Mouse (Mus musculus) MEL (cell line): ENCODE results near the gene Atxn2. TPM values are rescaled to one million over a fixed set of nuclear protein-coding genes. Genes with fewer than 3 reads are reported as not detected.
A peak's percentile ranks its signal among the peaks of the same experiment; 100 is the strongest.

Experiments used
- DNase-seq: peaks from one replicate; pipeline ENCODE4 v3.0.0; 2011; ENCODE audit warnings: low read depth, low spot score
- H3K27ac ChIP-seq: 2 replicates; pipeline ENCODE4 v1.5.1; 2012; ENCODE audit warnings: low read depth, mild to moderate bottlenecking, control low read depth, low read length, moderate library complexity; ENCODE audit not compliant: control insufficient read depth
- H3K27me3 ChIP-seq, 2 experiments: fragments of 150-350 bp in 1 of 2; sonication (generic) in 1 of 2; 2 replicates each; pipeline ENCODE4 v1.6.1; 2012; ENCODE audit warnings: low read length in 2 of 2, mild to moderate bottlenecking in 2 of 2, improper control_type of control experiment in 1 of 2, moderate library complexity in 1 of 2; ENCODE audit not compliant: insufficient read depth in 2 of 2, control insufficient read depth in 1 of 2
- H3K36me3 ChIP-seq, 2 experiments: 2 replicates each; pipeline ENCODE4 v1.6.1; 2012 to 2014; ENCODE audit warnings: low read length in 2 of 2, improper control_type of control experiment in 1 of 2, inconsistent platforms in 1 of 2, mild to moderate bottlenecking in 1 of 2; ENCODE audit not compliant: insufficient read depth in 2 of 2, control insufficient read depth in 1 of 2
- H3K4me1 ChIP-seq, 2 experiments: fragments of 150-350 bp in 1 of 2; sonication (generic) in 1 of 2; 2 replicates each; pipeline ENCODE4 v1.6.1; 2012; ENCODE audit warnings: low read length in 2 of 2, improper control_type of control experiment in 1 of 2, mild to moderate bottlenecking in 1 of 2; ENCODE audit not compliant: insufficient read depth in 2 of 2, control insufficient read depth in 1 of 2
- H3K4me3 ChIP-seq, 2 experiments: fragments of 150-350 bp in 1 of 2; sonication (generic) in 1 of 2; 2 replicates each; pipeline ENCODE4 v1.5.1; 2012; ENCODE audit warnings: low read depth in 2 of 2, low read length in 2 of 2, mild to moderate bottlenecking in 2 of 2, moderate library complexity in 2 of 2, control low read depth in 1 of 2, improper control_type of control experiment in 1 of 2; ENCODE audit not compliant: control insufficient read depth in 1 of 2, insufficient read depth in 1 of 2
- H3K79me2 ChIP-seq: 2 replicates; pipeline ENCODE4 v1.6.1; 2012; ENCODE audit warnings: mild to moderate bottlenecking, low read length, moderate library complexity; ENCODE audit not compliant: control insufficient read depth, poor library complexity, insufficient read depth
- H3K9ac ChIP-seq: 2 replicates; pipeline ENCODE4 v1.6.1; 2012; ENCODE audit warnings: low read depth, mild to moderate bottlenecking, control low read depth, low read length, moderate library complexity; ENCODE audit not compliant: control insufficient read depth, poor library complexity, severe bottlenecking
- H3K9me3 ChIP-seq: fragments of 150-350 bp; sonication (generic); replicated peaks from 2 replicates; pipeline ENCODE4 v1.6.1; 2012; ENCODE audit warnings: mild to moderate bottlenecking, low read length, improper control_type of control experiment, moderate library complexity; ENCODE audit not compliant: insufficient read depth
- CHD1 ChIP-seq: IDR thresholded peaks from 2 replicates; pipeline ENCODE4 v1.6.1; 2012; ENCODE audit warnings: low read depth, mild to moderate bottlenecking, inconsistent platforms, low read length, improper control_type of control experiment
- ELF1 ChIP-seq: IDR thresholded peaks from 2 replicates; pipeline ENCODE4 v1.6.1; 2014; ENCODE audit warnings: low read depth, mild to moderate bottlenecking, inconsistent platforms, low read length, improper control_type of control experiment, moderate library complexity
- EP300 ChIP-seq, 2 experiments: IDR thresholded peaks; 2 replicates each; pipeline ENCODE4 v1.6.1; 2011; ENCODE audit warnings: improper control_type of control experiment in 2 of 2, low read length in 2 of 2, low read depth in 1 of 2, mild to moderate bottlenecking in 1 of 2
- GATA1 ChIP-seq: IDR thresholded peaks from 2 replicates; pipeline ENCODE4 v1.6.1; 2011; ENCODE audit warnings: low read depth, low read length, improper control_type of control experiment
- HCFC1 ChIP-seq: IDR thresholded peaks from 2 replicates; pipeline ENCODE4 v1.6.1; 2012; ENCODE audit warnings: low read depth, mild to moderate bottlenecking, inconsistent platforms, low read length, improper control_type of control experiment, moderate library complexity
- JUND ChIP-seq: IDR thresholded peaks from 2 replicates; pipeline ENCODE4 v1.6.1; 2011; ENCODE audit warnings: low read depth, mild to moderate bottlenecking, improper control_type of control experiment, low read length
- KAT2A ChIP-seq: conservative IDR thresholded peaks from 2 replicates; pipeline ENCODE4 v1.6.1; 2012; ENCODE audit warnings: low read depth, low read length, improper control_type of control experiment, inconsistent platforms
- MAZ ChIP-seq: IDR thresholded peaks from 2 replicates; pipeline ENCODE4 v1.6.1; 2012; ENCODE audit warnings: low read depth, mild to moderate bottlenecking, inconsistent platforms, low read length, improper control_type of control experiment
- MXI1 ChIP-seq: IDR thresholded peaks from 2 replicates; pipeline ENCODE4 v1.6.1; 2011; ENCODE audit warnings: mild to moderate bottlenecking, low read depth, low read length, improper control_type of control experiment
- MYB ChIP-seq: IDR thresholded peaks from 2 replicates; pipeline ENCODE4 v1.6.1; 2011; ENCODE audit warnings: mild to moderate bottlenecking, low read depth, low read length, improper control_type of control experiment
- NRF1 ChIP-seq: IDR thresholded peaks from 2 replicates; pipeline ENCODE4 v1.6.1; 2014; ENCODE audit warnings: low read depth, mild to moderate bottlenecking, inconsistent platforms, low read length, improper control_type of control experiment, moderate library complexity; ENCODE audit not compliant: poor library complexity, insufficient read depth, severe bottlenecking
- POLR2A ChIP-seq, 2 experiments: IDR thresholded peaks; 2 replicates each; pipeline ENCODE4 v1.6.1; 2011 to 2012; ENCODE audit warnings: low read length in 2 of 2, mild to moderate bottlenecking in 2 of 2, control low read depth in 1 of 2, improper control_type of control experiment in 1 of 2, low read depth in 1 of 2, moderate library complexity in 1 of 2; ENCODE audit not compliant: control insufficient read depth in 1 of 2, insufficient read depth in 1 of 2, poor library complexity in 1 of 2
- POLR2AphosphoS2 ChIP-seq: IDR thresholded peaks from 2 replicates; pipeline ENCODE4 v1.6.1; 2011; ENCODE audit warnings: low read length, improper control_type of control experiment
- TCF12 ChIP-seq: IDR thresholded peaks from 2 replicates; pipeline ENCODE4 v1.6.1; 2014; ENCODE audit warnings: low read depth, mild to moderate bottlenecking, inconsistent platforms, low read length, improper control_type of control experiment, moderate library complexity
- UBTF ChIP-seq: IDR thresholded peaks from 2 replicates; pipeline ENCODE4 v1.6.1; 2012; ENCODE audit warnings: low read depth, mild to moderate bottlenecking, inconsistent platforms, low read length, improper control_type of control experiment, moderate library complexity, borderline replicate concordance; ENCODE audit not compliant: insufficient read depth
- USF2 ChIP-seq, 2 experiments: IDR thresholded peaks; 2 replicates each; pipeline ENCODE4 v1.6.1; 2011 to 2012; ENCODE audit warnings: improper control_type of control experiment in 2 of 2, low read length in 2 of 2, borderline replicate concordance in 1 of 2, inconsistent platforms in 1 of 2, low read depth in 1 of 2, mild to moderate bottlenecking in 1 of 2; ENCODE audit not compliant: insufficient read depth in 1 of 2
- ZMIZ1 ChIP-seq: IDR thresholded peaks from 2 replicates; pipeline ENCODE4 v1.6.1; 2012; ENCODE audit warnings: low read depth, mild to moderate bottlenecking, inconsistent platforms, low read length, improper control_type of control experiment, moderate library complexity
- polyA plus RNA-seq, 2 experiments: library from polyadenylated mRNA; stranded (reverse) in 1 of 2; unstranded in 1 of 2; fragments of >175 nt in 1 of 2; fragments of >200 nt in 1 of 2; gene quantifications; 2 replicates each; pipeline versions ENCODE4 v1.2.1 to v1.2.4; 2012; ENCODE audit warnings: low replicate concordance in 2 of 2, low read depth in 1 of 2; ENCODE audit not compliant: insufficient read length in 2 of 2, insufficient read depth in 1 of 2, missing spikeins in 1 of 2
- total RNA-seq: library from RNA; depleted of rRNA; stranded (reverse); fragments of 300-350 nt; gene quantifications from 2 replicates; pipeline ENCODE4 v1.2.3, GENCODE M21; 2012

Gene Atxn2
- total and polyA plus RNA-seq, 3 experiments = 16.3 to 476 (median 85.4) TPM

- no peak overlapping the region for H3K4me3 ChIP-seq
- H3K27ac ChIP-seq = no peak overlapping the region
- H3K4me1 ChIP-seq = no peaks in the 10 kb centered on the region
- peaks cover 0 to 21% of the 10 kb centered on the region in 2 experiments; a peak in 2 of 4 replicates for H3K36me3 ChIP-seq
- peak; percentile 20 for DNase-seq
- no peaks in the 10 kb centered on the region for H3K9me3 ChIP-seq
- no peaks in the 10 kb centered on the region for H3K79me2 ChIP-seq
- H3K27me3 ChIP-seq = no peaks in the 10 kb centered on the region
- TF ChIP-seq POLR2A (IDR thresholded peaks at IDR 0.05; ENCODE audit: control insufficient read depth in 1 of 2, insufficient read depth in 1 of 2, low read depth in 1 of 2, low read length in 2 of 2, poor library complexity in 1 of 2) (no peak), POLR2AphosphoS2 (no peak), MXI1 (no peak), TCF12 (no peak), USF2 (IDR thresholded peaks at IDR 0.05; ENCODE audit: borderline replicate concordance in 1 of 2, insufficient read depth in 1 of 2, low read depth in 1 of 2, low read length in 2 of 2) (no peak), KAT2A (no peak), NRF1 (no peak), MAZ (no peak), EP300 (IDR thresholded peaks at IDR 0.05; ENCODE audit: low read depth in 1 of 2, low read length in 2 of 2) (no peak), ELF1 (no peak), UBTF (no peak)
- TF ChIP-seq, all 39 proteins: peak for 0
- H3K9ac ChIP-seq = no peak overlapping the region
Measured at GRCm38 (mm10) chr5:121771611-121772010, 60.5 kb downstream of the Atxn2 start.

- H3K79me2 ChIP-seq = no peaks in the 10 kb centered on the region
- no peak for TF ChIP-seq MYB
- no peak for TF ChIP-seq CHD1
- no peak for TF ChIP-seq GATA1
- TF ChIP-seq POLR2AphosphoS2 = no peak
- TF ChIP-seq HCFC1 = no peak
- TF ChIP-seq ZMIZ1 = no peak
- no peak for TF ChIP-seq POLR2A (IDR thresholded peaks at IDR 0.05; ENCODE audit: control insufficient read depth in 1 of 2, insufficient read depth in 1 of 2, low read depth in 1 of 2, low read length in 2 of 2, poor library complexity in 1 of 2)
- no peak for TF ChIP-seq UBTF
- TF ChIP-seq JUND = no peak
- H3K9ac ChIP-seq = no peak overlapping the region
- peak; percentile 16 for DNase-seq
- no peaks in the 10 kb centered on the region for H3K9me3 ChIP-seq
- H3K4me1 ChIP-seq = no peaks in the 10 kb centered on the region
- H3K36me3 ChIP-seq = peaks cover 0 to 24% of the 10 kb centered on the region in 2 experiments; a peak in 2 of 4 replicates
- no peak overlapping the region for H3K4me3 ChIP-seq
- no peaks in the 10 kb centered on the region for H3K27me3 ChIP-seq
- no peak overlapping the region for H3K27ac ChIP-seq
Measured at GRCm38 (mm10) chr5:121778485-121779119, 67.5 kb downstream of the Atxn2 start.
